Mouse (Mus musculus) hindbrain, embryonic 16.5 days (tissue): ENCODE data around the gene AL731706.1. TPM values are rescaled to one million over a fixed set of nuclear protein-coding genes. Genes with fewer than 3 reads are reported as not detected.

Source experiments
- ATAC-seq: fragments of 200-750 bp; cut with Nextera tagmentation; 2 replicates; pipeline ENCODE4 v1.8.0; 2017; ENCODE audit warnings: moderate TSS enrichment, moderate library complexity
- H3K27ac ChIP-seq: fragments of 300-500 bp; sonication (generic); 2 replicates; pipeline ENCODE4 v1.5.1; 2014; ENCODE audit warnings: low read depth, mild to moderate bottlenecking, control low read depth, low read length, moderate library complexity
- H3K27me3 ChIP-seq: fragments of 300-500 bp; sonication (generic); replicated peaks from 2 replicates; pipeline ENCODE4 v1.6.1; 2014; ENCODE audit warnings: low read length; ENCODE audit not compliant: control insufficient read depth, insufficient read depth
- H3K36me3 ChIP-seq: fragments of 300-500 bp; sonication (generic); 2 replicates; pipeline ENCODE4 v1.6.1; 2014; ENCODE audit warnings: mild to moderate bottlenecking, low read length, moderate library complexity, mixed read lengths; ENCODE audit not compliant: control insufficient read depth, insufficient read depth
- H3K4me1 ChIP-seq: fragments of 300-500 bp; sonication (generic); 2 replicates; pipeline ENCODE4 v1.6.1; 2014; ENCODE audit warnings: low read depth, low read length; ENCODE audit not compliant: control insufficient read depth, insufficient read depth
- H3K4me2 ChIP-seq: fragments of 300-500 bp; sonication (generic); 2 replicates; pipeline ENCODE4 v1.6.1; 2014; ENCODE audit warnings: mild to moderate bottlenecking, low read length, control low read depth, moderate library complexity
- H3K4me3 ChIP-seq: fragments of 300-500 bp; sonication (generic); 2 replicates; pipeline ENCODE4 v1.5.1; 2014; ENCODE audit warnings: mild to moderate bottlenecking, low read length, control low read depth, moderate library complexity
- H3K9ac ChIP-seq: fragments of 300-500 bp; sonication (generic); 2 replicates; pipeline ENCODE4 v1.6.1; 2014; ENCODE audit warnings: low read depth, mild to moderate bottlenecking, control low read depth, low read length, moderate library complexity
- H3K9me3 ChIP-seq: fragments of 300-500 bp; sonication (generic); 2 replicates; pipeline ENCODE4 v1.6.1; 2014; ENCODE audit warnings: mild to moderate bottlenecking, low read length, moderate library complexity; ENCODE audit not compliant: control insufficient read depth
- WGBS: fragments of 180-500 bp; shearing (Covaris S2); extraction: QIAGEN DNeasy Blood & Tissue Kit; methylation state at CpG from one replicate; pipeline ENCODE4 v1.1.7; 2014; 5-methylcytosine and 5-hydroxymethylcytosine counted together
- polyA plus RNA-seq: library from polyadenylated mRNA; unstranded; fragments of >200 nt; fragmentation: Nextera tagmentation; extraction: Ambion mirVana; gene quantifications from 2 replicates; pipeline ENCODE4 v1.2.1, GENCODE M21; 2015

Gene AL731706.1
- polyA plus RNA-seq, 1 experiment from 2014 or later = 23.9 TPM

DNA sequence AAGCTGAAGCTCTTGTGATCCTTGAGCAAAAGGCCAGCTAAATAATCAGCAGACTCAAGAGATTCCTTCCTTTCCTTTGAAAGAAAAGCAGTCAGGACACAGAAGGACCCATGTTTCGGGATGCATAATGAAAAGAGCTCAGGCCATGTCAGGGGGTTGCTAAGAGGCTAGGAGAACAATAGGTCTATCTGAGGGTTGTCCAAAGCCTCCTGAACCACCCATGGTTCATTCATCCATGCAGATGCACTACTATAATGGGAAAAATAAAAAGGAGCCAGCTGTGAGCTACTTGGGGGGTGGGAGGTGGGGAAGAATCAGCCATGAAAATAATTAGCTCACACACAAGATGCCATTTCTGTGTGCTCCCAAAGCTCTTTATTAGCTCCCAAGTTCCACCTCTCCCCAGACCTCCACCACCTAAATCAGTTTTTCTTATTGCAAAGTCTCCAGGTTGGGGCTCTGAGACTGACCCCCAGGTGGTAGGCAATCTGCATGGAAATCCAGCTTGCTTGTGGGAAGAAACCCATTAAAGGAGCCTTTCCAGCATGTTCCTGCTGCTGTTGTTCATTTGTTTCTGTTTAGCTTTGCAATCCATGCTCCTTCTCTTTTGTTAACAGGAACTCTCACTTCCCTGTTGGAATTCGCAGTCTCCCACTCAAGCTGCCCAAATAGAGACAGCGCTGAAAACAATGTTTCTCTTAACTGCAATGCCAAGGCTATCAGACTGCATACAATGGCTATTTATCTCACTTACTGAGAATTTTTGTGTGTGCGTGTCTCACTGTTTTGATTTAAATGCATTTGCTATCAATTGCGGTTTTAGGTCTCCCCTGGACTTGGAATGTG is 36.4 kb downstream of the AL731706.1 start:
- Histone ChIP-seq H3K27me3 (no peaks in the 10 kb centered on the region), H3K9me3 (no peaks in the 10 kb centered on the region), H3K4me3 (no peak overlapping the region), H3K9ac (peak overlapping the region; percentile 13; the same call in 1 of the 2 replicates), H3K4me1 (peaks cover 11% of the 10 kb centered on the region), H3K27ac (peak overlapping the region; percentile 17), H3K4me2 (peak overlapping the region; percentile 10; the same call in 1 of the 2 replicates), H3K36me3 (no peaks in the 10 kb centered on the region)
- 18% methylated on average over 5 of the region's 5 CpGs for WGBS
- ATAC-seq = peak; percentile 48

DNA sequence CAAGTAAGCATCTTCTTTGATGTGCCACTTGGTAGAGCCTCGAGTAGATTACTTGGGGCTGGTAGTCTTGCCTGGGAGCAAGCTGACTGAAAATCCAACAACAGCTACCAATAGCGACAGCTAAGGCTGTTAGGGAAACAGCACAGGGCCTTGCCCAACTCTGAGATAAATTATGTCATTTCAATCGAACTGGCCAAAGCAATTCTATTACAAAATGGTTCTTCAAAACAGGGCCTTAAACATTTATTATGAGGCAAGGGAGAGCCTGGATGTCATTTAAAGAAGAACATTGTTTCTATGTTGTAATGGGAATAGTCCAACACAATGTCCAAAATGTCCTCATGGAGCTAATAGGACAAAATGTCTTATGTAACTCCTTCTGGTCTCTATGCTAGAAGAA is 40.8 kb downstream of the AL731706.1 start:
- H3K9ac ChIP-seq = no peak overlapping the region

DNA sequence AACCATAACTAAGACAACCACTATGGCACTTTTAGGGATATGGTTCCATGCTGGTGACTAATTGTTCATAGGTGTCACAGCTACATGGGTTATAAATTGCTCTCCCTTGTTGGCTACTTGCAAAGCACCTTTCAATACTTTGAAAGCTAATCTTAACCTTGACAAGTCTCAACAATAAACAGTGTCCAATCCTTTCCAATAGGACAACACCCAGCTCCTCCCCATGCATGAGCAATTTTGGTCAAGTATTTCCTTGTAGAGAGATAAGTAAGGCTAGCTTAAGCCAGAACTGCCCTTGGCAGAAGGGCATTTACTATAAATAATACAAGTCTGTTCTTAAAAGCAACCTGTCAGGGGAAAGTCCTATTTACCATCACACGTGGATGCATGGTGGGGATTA is 53.2 kb downstream of the AL731706.1 start:
- Histone ChIP-seq H3K4me1 (no peaks in the 10 kb centered on the region), H3K4me3 (no peak overlapping the region), H3K36me3 (no peaks in the 10 kb centered on the region), H3K9ac (no peak overlapping the region), H3K9me3 (no peaks in the 10 kb centered on the region), H3K4me2 (no peak overlapping the region), H3K27me3 (no peaks in the 10 kb centered on the region), H3K27ac (no peak overlapping the region)
- 66% methylated on average over 1 of the region's 1 CpGs for WGBS
- ATAC-seq = no peak

More for the DNA sequence above, 40.8 kb downstream of the AL731706.1 start:
- Histone ChIP-seq H3K27me3 (no peaks in the 10 kb centered on the region), H3K36me3 (no peaks in the 10 kb centered on the region), H3K27ac (no peak overlapping the region), H3K9me3 (no peaks in the 10 kb centered on the region), H3K4me1 (peaks cover 11% of the 10 kb centered on the region), H3K4me2 (no peak overlapping the region), H3K4me3 (no peak overlapping the region)
- WGBS = 78% methylated on average over 3 of the region's 3 CpGs
- no peak for ATAC-seq

DNA sequence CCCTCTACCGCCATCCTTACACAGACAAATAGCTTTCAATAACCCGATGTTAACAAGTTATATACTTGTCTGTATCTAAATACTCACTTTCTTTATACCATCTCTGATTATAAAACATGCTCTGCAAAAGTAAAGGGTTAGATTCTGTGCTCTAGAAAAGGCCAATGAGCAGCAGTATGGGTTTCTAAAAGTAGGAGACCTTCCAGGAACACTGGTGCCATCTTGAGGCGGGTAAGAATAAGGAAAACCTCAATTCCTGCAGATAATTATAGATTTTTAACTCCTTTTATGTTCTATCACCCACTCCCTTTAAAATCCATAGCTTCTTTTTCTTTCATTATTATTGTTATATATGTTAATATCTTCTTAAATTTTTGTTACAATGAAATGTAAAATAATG is 55.3 kb downstream of the AL731706.1 start:
- H3K4me3 ChIP-seq = no peak overlapping the region
- H3K9me3 ChIP-seq = no peaks in the 10 kb centered on the region
- 69% methylated on average over 3 of the region's 3 CpGs for WGBS
- ATAC-seq = no peak
- no peak overlapping the region for H3K27ac ChIP-seq
- no peak overlapping the region for H3K4me2 ChIP-seq
- no peaks in the 10 kb centered on the region for H3K4me1 ChIP-seq
- no peak overlapping the region for H3K9ac ChIP-seq
- H3K36me3 ChIP-seq = no peaks in the 10 kb centered on the region
- no peaks in the 10 kb centered on the region for H3K27me3 ChIP-seq

DNA sequence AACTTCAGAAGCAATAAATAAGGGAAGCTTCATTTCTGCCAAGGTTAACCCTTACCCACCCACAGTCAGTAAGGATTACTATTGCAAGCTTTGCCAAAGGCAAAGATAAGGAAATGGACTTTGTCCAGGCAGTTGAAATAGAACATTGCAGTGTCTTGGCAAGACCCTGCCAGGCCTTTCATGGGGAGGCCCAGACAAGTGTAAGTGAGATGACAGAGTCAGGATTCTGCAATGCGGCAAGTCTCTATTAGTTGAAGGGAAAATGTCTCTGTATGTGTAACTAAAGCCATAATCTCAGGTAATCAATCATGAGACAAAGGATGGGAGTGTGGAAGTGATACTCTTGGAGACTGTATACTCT is 56.5 kb downstream of the AL731706.1 start:
- Histone ChIP-seq H3K9ac (no peak overlapping the region), H3K27me3 (no peaks in the 10 kb centered on the region), H3K36me3 (no peaks in the 10 kb centered on the region), H3K9me3 (no peaks in the 10 kb centered on the region), H3K4me1 (no peaks in the 10 kb centered on the region), H3K4me3 (no peak overlapping the region), H3K4me2 (no peak overlapping the region), H3K27ac (no peak overlapping the region)
- 90% methylated on average over 1 of the region's 1 CpGs for WGBS
- ATAC-seq = no peak

DNA sequence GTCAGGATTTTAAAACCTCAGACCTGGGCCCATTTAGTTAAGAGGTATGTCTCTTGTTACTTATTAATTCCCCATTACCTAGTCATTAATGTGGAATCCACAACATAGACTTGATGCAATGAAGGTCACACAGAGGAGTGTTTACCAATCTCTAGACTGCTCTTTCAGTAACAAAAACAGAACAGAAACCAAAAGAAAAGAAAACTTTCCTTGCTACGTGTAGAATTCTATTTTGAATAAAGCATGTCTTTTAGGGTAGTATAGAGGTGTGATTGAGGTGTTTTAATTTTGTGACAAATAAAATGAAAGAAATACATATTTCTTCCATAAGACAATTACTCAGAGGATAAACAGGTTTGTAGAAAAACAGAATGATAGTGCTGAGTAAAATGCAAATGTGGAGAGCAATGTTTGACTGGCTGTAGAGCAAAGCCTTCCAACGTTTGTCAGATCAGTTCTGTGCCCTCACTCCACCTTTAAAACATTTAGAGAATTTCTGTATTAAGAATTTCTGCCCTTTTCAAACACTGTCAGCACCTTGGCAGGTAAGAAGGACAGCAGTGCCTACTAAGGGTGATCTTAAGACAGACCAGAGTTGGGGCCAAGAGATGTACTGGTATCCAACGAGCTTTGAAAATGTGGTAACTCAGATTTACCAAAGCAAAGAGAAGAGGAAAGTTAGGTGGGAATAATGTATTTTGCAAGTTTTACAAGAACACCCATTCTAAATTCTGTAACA is 57.0 kb downstream of the AL731706.1 start:
- H3K4me3 ChIP-seq = no peak overlapping the region
- no peaks in the 10 kb centered on the region for H3K9me3 ChIP-seq
- H3K27me3 ChIP-seq = no peaks in the 10 kb centered on the region
- no peak overlapping the region for H3K4me2 ChIP-seq
- no peak for ATAC-seq
- WGBS = 83% methylated on average over 3 of the region's 3 CpGs
- no peak overlapping the region for H3K9ac ChIP-seq
- H3K36me3 ChIP-seq = no peaks in the 10 kb centered on the region
- no peak overlapping the region for H3K27ac ChIP-seq
- no peaks in the 10 kb centered on the region for H3K4me1 ChIP-seq

DNA sequence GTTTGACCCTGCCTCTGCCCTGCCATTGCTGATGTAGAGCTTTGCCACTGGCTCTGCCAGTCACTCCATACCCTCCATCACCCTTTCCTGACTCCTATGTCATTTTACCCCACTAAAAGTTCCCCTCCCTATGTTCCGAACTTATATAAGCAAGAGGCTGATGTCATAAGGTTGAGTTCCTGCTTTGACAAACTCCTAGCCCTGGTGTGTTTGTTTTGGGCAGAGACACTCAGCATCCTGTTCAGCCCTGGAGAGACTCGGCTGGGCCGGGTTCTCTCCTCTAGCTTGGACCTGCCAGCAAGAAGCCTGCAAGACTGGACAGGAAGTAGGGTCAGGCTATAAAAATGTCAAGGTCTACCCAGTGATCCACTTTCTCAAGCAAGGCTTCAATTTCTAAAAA is 58.3 kb downstream of the AL731706.1 start:
- H3K9ac ChIP-seq = no peak overlapping the region
- no peaks in the 10 kb centered on the region for H3K27me3 ChIP-seq
- H3K4me3 ChIP-seq = no peak overlapping the region
- H3K4me1 ChIP-seq = no peaks in the 10 kb centered on the region
- no peaks in the 10 kb centered on the region for H3K9me3 ChIP-seq
- H3K4me2 ChIP-seq = no peak overlapping the region
- WGBS = 80% methylated on average over 3 of the region's 3 CpGs
- ATAC-seq = no peak
- no peak overlapping the region for H3K27ac ChIP-seq
- no peaks in the 10 kb centered on the region for H3K36me3 ChIP-seq

Other genes starting within 250 kb of the AL731706.1 start
- 326 and 328 TPM in 2 replicates for gene Snap25, start 177.9 kb downstream of the AL731706.1 start, polyA plus RNA-seq
- 28.3 and 32.0 TPM in 2 replicates for gene AL731706.2, start 5.7 kb downstream of the AL731706.1 start, polyA plus RNA-seq
- 10.6 and 12.7 TPM in 2 replicates for gene Slx4ip, start 171 bp downstream of the AL731706.1 start, polyA plus RNA-seq
- 12.8 and 14.4 TPM in 2 replicates for gene Mkks, start within 50 bp of the AL731706.1 start, polyA plus RNA-seq
- 5.1 and 9.2 TPM in 2 replicates for gene Jag1, start 225.3 kb upstream of the AL731706.1 start, polyA plus RNA-seq